Mouse (Mus musculus) gastrocnemius, adult 8-10 months (tissue): Measurements from ENCODE around the gene Axl. TPM values are rescaled to one million over a fixed set of nuclear protein-coding genes. Genes with fewer than 3 reads are reported as not detected.
"Not testable (repeated sequence)": the region's sequence is repeated elsewhere in the genome, so short reads cannot be mapped to it uniquely, and the experiment has no call there.

Experiments
- DNase-seq, 2 experiments: peaks; one replicate each; pipeline ENCODE4 v3.0.0; 2022; ENCODE audit warnings: low spot score in 2 of 2
- total RNA-seq, 4 experiments: library from RNA; stranded (reverse); gene quantifications; 2 replicates each; pipeline ENCODE4 v1.2.4; 2022

Axl gene
- total RNA-seq, 4 experiments from 2014 or later, result 22.0 to 45.0 (median 28.1) TPM

GRCm38 (mm10) chr7:25754738-25755467, 33.6 kb downstream of the Axl start, which contains the start of gene Hnrnpul1:
TSS of gene Hnrnpul1 (minus strand) at chr7:25754757.
- peak; percentile 98 to 99 for DNase-seq

GRCm38 (mm10) chr7:25754439-25754737, 34.1 kb downstream of the Axl start:
- DNase-seq, result no peak

- DNase-seq, result peak in 1 of 2 experiments; percentile 46
Observed at GRCm38 (mm10) chr7:25753643-25754438, 34.7 kb downstream of the Axl start.

- DNase-seq, result no peak
Observed at GRCm38 (mm10) chr7:25753076-25753475, 35.4 kb downstream of the Axl start.

GRCm38 (mm10) chr7:25746844-25747243, 41.7 kb downstream of the Axl start:
- DNase-seq, result no peak

GRCm38 (mm10) chr7:25738277-25738676, 50.2 kb downstream of the Axl start:
- DNase-seq, result no peak

GRCm38 (mm10) chr7:25736920-25737319, 51.6 kb downstream of the Axl start:
- DNase-seq, result no peak

GRCm38 (mm10) chr7:25734991-25735390, 53.5 kb downstream of the Axl start:
- no peak for DNase-seq

- DNase-seq, result no peak
Observed at GRCm38 (mm10) chr7:25731294-25732055, 57.0 kb downstream of the Axl start.

- peak; percentile 67 to 71 for DNase-seq
Observed at GRCm38 (mm10) chr7:25729862-25730261, 58.6 kb downstream of the Axl start.

GRCm38 (mm10) chr7:25729396-25729795, 59.1 kb downstream of the Axl start:
- no peak for DNase-seq

- no peak for DNase-seq
Observed at GRCm38 (mm10) chr7:25727800-25728199, 60.7 kb downstream of the Axl start.

- DNase-seq, result no peak
Observed at GRCm38 (mm10) chr7:25725886-25726285, 62.6 kb downstream of the Axl start.

GRCm38 (mm10) chr7:25721776-25722175, 66.7 kb downstream of the Axl start:
- DNase-seq, result not testable (repeated sequence)

- DNase-seq, result no peak
Observed at GRCm38 (mm10) chr7:25720760-25721159, 67.7 kb downstream of the Axl start.

GRCm38 (mm10) chr7:25719761-25720610, 68.5 kb downstream of the Axl start:
- peak; percentile 72 to 73 for DNase-seq

GRCm38 (mm10) chr7:25718788-25719417, 69.6 kb downstream of the Axl start, which contains the start of gene Ccdc97:
TSS of gene Ccdc97 (minus strand) at chr7:25719088.
- DNase-seq, result peak; percentile 90 to 91

- DNase-seq, result no peak
Observed at GRCm38 (mm10) chr7:25717478-25717877, 71.0 kb downstream of the Axl start.

GRCm38 (mm10) chr7:25715731-25716271, 72.7 kb downstream of the Axl start:
- DNase-seq, result no peak

GRCm38 (mm10) chr7:25714581-25714980, 73.9 kb downstream of the Axl start:
- DNase-seq, result no peak
